Mouse (Mus musculus): ENCODE data around the gene Cnih2.
"Not testable (repeated sequence)": the region's sequence is repeated elsewhere in the genome, so short reads cannot be mapped to it uniquely, and the experiment has no call there.

Cnih2 gene

GRCm38 (mm10) chr19:5093481-5094242, 4.7 kb downstream of the Cnih2 start:
- no peak for DNase-seq (ENCODE audit: low spot score)

GRCm38 (mm10) chr19:5092083-5092482, 6.2 kb downstream of the Cnih2 start:
- no peak for DNase-seq (ENCODE audit: low spot score)

GRCm38 (mm10) chr19:5089324-5089723, 9.0 kb downstream of the Cnih2 start:
- DNase-seq (ENCODE audit: low spot score), result no peak

- DNase-seq (ENCODE audit: low spot score), result peak; percentile 93
Observed at GRCm38 (mm10) chr19:5087884-5088728, 10.2 kb downstream of the Cnih2 start, which contains the start of gene Yif1a. TSS of gene Yif1a (plus strand) at chr19:5088538.

GRCm38 (mm10) chr19:5086533-5086932, 11.8 kb downstream of the Cnih2 start:
- DNase-seq (ENCODE audit: low spot score), result not testable (repeated sequence)

GRCm38 (mm10) chr19:5085145-5085863, 13.0 kb downstream of the Cnih2 start, which contains the start of gene Tmem151a:
TSS of gene Tmem151a (minus strand) at chr19:5085531.
- peak; percentile 70 for DNase-seq (ENCODE audit: low spot score)

GRCm38 (mm10) chr19:5084834-5085144, 13.5 kb downstream of the Cnih2 start:
- DNase-seq (ENCODE audit: low spot score), result no peak

GRCm38 (mm10) chr19:5083961-5084833, 14.1 kb downstream of the Cnih2 start:
- no peak for DNase-seq (ENCODE audit: low spot score)

GRCm38 (mm10) chr19:5082596-5082995, 15.7 kb downstream of the Cnih2 start:
- DNase-seq (ENCODE audit: low spot score), result no peak

- DNase-seq (ENCODE audit: low spot score), result no peak
Observed at GRCm38 (mm10) chr19:5082005-5082404, 16.3 kb downstream of the Cnih2 start.

GRCm38 (mm10) chr19:5079279-5079678, 19.0 kb downstream of the Cnih2 start:
- DNase-seq (ENCODE audit: low spot score), result no peak

GRCm38 (mm10) chr19:5073518-5073917, 24.8 kb downstream of the Cnih2 start:
- DNase-seq (ENCODE audit: low spot score), result no peak

- no peak for DNase-seq (ENCODE audit: low spot score)
Observed at GRCm38 (mm10) chr19:5073028-5073427, 25.3 kb downstream of the Cnih2 start.

GRCm38 (mm10) chr19:5072389-5073019, 25.8 kb downstream of the Cnih2 start:
- DNase-seq (ENCODE audit: low spot score), result no peak

GRCm38 (mm10) chr19:5071545-5072369, 26.6 kb downstream of the Cnih2 start:
- DNase-seq (ENCODE audit: low spot score), result peak; percentile 78

- DNase-seq (ENCODE audit: low spot score), result no peak
Observed at GRCm38 (mm10) chr19:5071077-5071476, 27.2 kb downstream of the Cnih2 start.

- DNase-seq (ENCODE audit: low spot score), result no peak
Observed at GRCm38 (mm10) chr19:5069978-5070377, 28.3 kb downstream of the Cnih2 start.

GRCm38 (mm10) chr19:5069486-5069885, 28.8 kb downstream of the Cnih2 start:
- no peak for DNase-seq (ENCODE audit: low spot score)

GRCm38 (mm10) chr19:5068570-5069234, 29.6 kb downstream of the Cnih2 start:
- no peak for DNase-seq (ENCODE audit: low spot score)

Data from ovary, postnatal 36 days (tissue).